Mouse (Mus musculus): ENCODE data around the gene Omp.

- TF ChIP-seq POU5F1 (IDR thresholded peaks at IDR 0.05; ENCODE audit: borderline replicate concordance, low read length) (no peak), CTCF (conservative IDR thresholded peaks at IDR 0.05; ENCODE audit: low read length) (no peak)
These were observed 3.6 kb upstream of the Omp start for GRCm38 (mm10) chr7:98148721-98149407.
